Mouse (Mus musculus): ENCODE results near the gene Tsc1. TPM values are rescaled to one million over a fixed set of nuclear protein-coding genes. Genes with fewer than 3 reads are reported as not detected.

Gene Tsc1
- total RNA-seq, 2 experiments from 2014 or later = 39.7 to 43.6 TPM

- no peak for DNase-seq (ENCODE audit: low spot score in 2 of 2)
These were observed 28.5 kb upstream of the Tsc1 start for GRCm38 (mm10) chr2:28612436-28613063.

GRCm38 (mm10) chr2:28613599-28613998 lies 27.4 kb upstream of the Tsc1 start:
- DNase-seq (ENCODE audit: low spot score in 2 of 2) = no peak

GRCm38 (mm10) chr2:28616358-28616757 lies 24.7 kb upstream of the Tsc1 start:
- DNase-seq (ENCODE audit: low spot score in 2 of 2) = no peak

GRCm38 (mm10) chr2:28616874-28617273 lies 24.2 kb upstream of the Tsc1 start:
- no peak for DNase-seq (ENCODE audit: low spot score in 2 of 2)

GRCm38 (mm10) chr2:28617498-28618486 lies 23.2 kb upstream of the Tsc1 start:
- no peak for DNase-seq (ENCODE audit: low spot score in 2 of 2)

- DNase-seq (ENCODE audit: low spot score in 2 of 2) = no peak
These were observed 22.2 kb upstream of the Tsc1 start for GRCm38 (mm10) chr2:28618777-28619336.

GRCm38 (mm10) chr2:28619369-28619768 lies 21.7 kb upstream of the Tsc1 start:
- no peak for DNase-seq (ENCODE audit: low spot score in 2 of 2)

- DNase-seq (ENCODE audit: low spot score in 2 of 2) = no peak
These were observed 20.5 kb upstream of the Tsc1 start for GRCm38 (mm10) chr2:28620522-28620921.

- no peak for DNase-seq (ENCODE audit: low spot score in 2 of 2)
These were observed 19.9 kb upstream of the Tsc1 start for GRCm38 (mm10) chr2:28621111-28621510.

GRCm38 (mm10) chr2:28621664-28622171 lies 19.3 kb upstream of the Tsc1 start, which contains the start of gene Gfi1b:
Gfi1b (minus strand) TSS chr2:28621982.
- DNase-seq (ENCODE audit: low spot score in 2 of 2) = no peak

- DNase-seq (ENCODE audit: low spot score in 2 of 2) = no peak
These were observed 18.4 kb upstream of the Tsc1 start for GRCm38 (mm10) chr2:28622521-28623124.

- no peak for DNase-seq (ENCODE audit: low spot score in 2 of 2)
These were observed 16.2 kb upstream of the Tsc1 start for GRCm38 (mm10) chr2:28624870-28625269.

- no peak for DNase-seq (ENCODE audit: low spot score in 2 of 2)
These were observed 15.0 kb upstream of the Tsc1 start for GRCm38 (mm10) chr2:28626038-28626437.

- no peak for DNase-seq (ENCODE audit: low spot score in 2 of 2)
These were observed 13.0 kb upstream of the Tsc1 start for GRCm38 (mm10) chr2:28628053-28628452.

- DNase-seq (ENCODE audit: low spot score in 2 of 2) = no peak
These were observed 11.1 kb upstream of the Tsc1 start for GRCm38 (mm10) chr2:28629911-28630381.

- DNase-seq (ENCODE audit: low spot score in 2 of 2) = no peak
These were observed 8.4 kb upstream of the Tsc1 start for GRCm38 (mm10) chr2:28632626-28633025.

- no peak for DNase-seq (ENCODE audit: low spot score in 2 of 2)
These were observed 7.9 kb upstream of the Tsc1 start for GRCm38 (mm10) chr2:28633136-28633535.

GRCm38 (mm10) chr2:28635199-28635598 lies 5.8 kb upstream of the Tsc1 start:
- DNase-seq (ENCODE audit: low spot score in 2 of 2) = no peak

GRCm38 (mm10) chr2:28637106-28637845 lies 3.8 kb upstream of the Tsc1 start:
- no peak for DNase-seq (ENCODE audit: low spot score in 2 of 2)

- DNase-seq (ENCODE audit: low spot score in 2 of 2) = no peak
These were observed 2.7 kb upstream of the Tsc1 start for GRCm38 (mm10) chr2:28638352-28638751.
